Mouse (Mus musculus) adrenal gland, postnatal 36 days (tissue): ENCODE data around the gene Gm5346. TPM values are rescaled to one million over a fixed set of nuclear protein-coding genes. Genes with fewer than 3 reads are reported as not detected.
"Not testable (repeated sequence)": the region's sequence is repeated elsewhere in the genome, so short reads cannot be mapped to it uniquely, and the experiment has no call there.

Experiments
- DNase-seq, 2 experiments: peaks; one replicate each; pipeline ENCODE4 v3.0.0; 2021; ENCODE audit warnings: mixed read lengths in 1 of 2
- long read RNA-seq, 2 experiments: library from polyadenylated mRNA; stranded (forward); transcript quantifications; one replicate each; pipeline ENCODE4 v2.0.0; 2021; ENCODE audit warnings: borderline sequencing depth in 2 of 2
- total RNA-seq, 2 experiments: library from RNA; stranded (reverse); gene quantifications; 2 replicates each; pipeline ENCODE4 v1.2.3; 2021

Gene Gm5346
- not detected for total RNA-seq
- long read RNA-seq, experiment 1 = 0 reads
- long read RNA-seq, experiment 2 = 0 reads

- no peak for DNase-seq
Measured at GRCm38 (mm10) chr8:43627176-43627575, at the start of gene Gm5346. Gene Gm5346, minus strand, starts transcription at chr8:43627276.

- no peak for DNase-seq
Measured at GRCm38 (mm10) chr8:43616046-43616445, 11.0 kb downstream of the Gm5346 start.

- DNase-seq = not testable (repeated sequence)
Measured at GRCm38 (mm10) chr8:43603657-43604056, 23.4 kb downstream of the Gm5346 start.

GRCm38 (mm10) chr8:43603166-43603565 lies 23.9 kb downstream of the Gm5346 start:
- not testable (repeated sequence) for DNase-seq

GRCm38 (mm10) chr8:43576607-43577006 lies 50.5 kb downstream of the Gm5346 start, which contains the start of gene Adam26a:
Gene Adam26a, minus strand, starts transcription at chr8:43576707.
- not testable (repeated sequence) for DNase-seq

Other genes with a start within 250 kb of the Gm5346 start
- not detected for gene Adam26b, start 99.2 kb downstream of the Gm5346 start, total RNA-seq
- not detected for gene Adam26a, start 50.6 kb downstream of the Gm5346 start, total RNA-seq
- not detected for gene Adam34, start 82.8 kb upstream of the Gm5346 start, total RNA-seq